Mouse (Mus musculus) ZHBTc4 (cell line): ENCODE measurements around the gene Map6.
A peak's percentile ranks its signal among the peaks of the same experiment; 100 is the strongest.
"Not testable (repeated sequence)": the region's sequence is repeated elsewhere in the genome, so short reads cannot be mapped to it uniquely, and the experiment has no call there.

Experiments used
- DNase-seq: peaks from one replicate; pipeline ENCODE4 v3.0.0-alpha.2; 2011; ENCODE audit warnings: low read depth, low spot score

The Map6 gene

GRCm38 (mm10) chr7:99352526-99353400 is 85.5 kb downstream of the Map6 start, which contains the start of gene Serpinh1:
Serpinh1 (minus strand) TSS chr7:99353239.
- peak; percentile 67 for DNase-seq

DNA sequence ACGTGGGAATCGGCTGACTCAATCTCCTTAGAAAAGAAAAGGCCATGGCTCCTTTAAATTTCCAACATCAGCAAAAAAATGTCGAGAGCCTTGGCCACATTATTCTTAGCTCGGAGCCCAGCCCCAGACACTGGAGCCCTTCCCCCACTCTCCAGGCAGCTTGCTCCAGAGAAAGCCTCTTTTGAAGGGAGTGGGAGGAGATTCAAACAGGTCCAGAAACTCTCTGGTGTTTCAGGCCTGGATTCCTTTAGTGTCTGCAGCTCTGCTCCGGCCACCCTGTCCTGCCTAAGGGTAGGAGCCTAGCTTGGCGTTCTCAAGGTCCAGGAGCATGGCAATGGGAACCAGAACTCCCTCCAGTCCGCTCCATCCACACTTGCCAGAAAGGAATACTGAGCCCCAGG is 88.5 kb downstream of the Map6 start:
- DNase-seq, result peak; percentile 73

DNA sequence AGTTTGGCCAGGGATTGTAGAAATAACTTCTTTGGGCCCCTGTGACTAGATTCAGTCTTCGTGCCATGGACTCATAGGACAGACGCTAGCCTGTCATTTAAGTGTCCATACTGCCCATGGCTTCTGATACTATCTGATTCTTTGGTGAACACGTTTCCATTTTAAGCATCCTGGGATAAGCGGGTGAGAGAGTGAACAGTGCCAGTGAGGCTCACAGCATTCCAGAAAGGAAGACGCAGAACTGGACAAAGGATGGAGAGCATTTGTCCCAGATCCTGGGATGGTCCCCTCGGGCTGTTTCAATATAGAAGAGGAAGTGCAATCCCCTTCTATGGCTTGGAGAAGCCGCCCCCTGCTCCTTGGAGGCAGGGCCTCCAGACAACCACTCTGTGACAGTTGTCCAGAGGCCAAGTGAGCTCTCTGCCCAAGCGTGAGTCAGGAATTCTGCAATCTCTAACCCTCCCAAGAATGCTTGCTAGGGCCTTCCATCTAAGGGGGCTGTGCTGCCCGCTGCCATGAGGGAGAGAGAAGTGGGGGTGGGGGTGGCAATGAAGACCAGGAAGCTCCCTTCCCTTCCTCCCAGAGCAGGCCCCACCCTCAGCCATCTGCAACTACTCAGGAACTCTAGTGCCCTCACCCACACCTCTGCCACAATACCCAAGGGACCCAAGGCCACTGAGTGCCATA is 89.1 kb downstream of the Map6 start:
- no peak for DNase-seq

DNA sequence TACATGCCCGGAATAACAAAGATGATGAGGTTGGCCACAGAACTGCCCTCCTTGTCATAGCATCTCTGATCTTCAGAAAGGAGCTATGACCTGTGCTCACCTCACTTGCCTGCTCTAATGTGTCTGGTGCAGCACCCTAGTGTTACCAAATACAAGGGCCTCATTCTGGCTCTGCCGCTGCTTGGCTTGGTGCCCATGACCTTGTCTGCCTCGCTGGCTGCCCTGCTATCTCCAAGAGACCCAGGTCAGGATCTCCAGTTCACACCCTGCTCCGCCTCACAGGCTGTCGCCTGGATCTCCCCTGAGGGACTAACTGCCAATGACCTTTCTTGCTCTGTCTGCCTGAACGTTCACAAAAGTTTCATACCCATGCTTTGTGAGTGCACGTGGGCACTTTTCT is 90.0 kb downstream of the Map6 start:
- no peak for DNase-seq

DNA sequence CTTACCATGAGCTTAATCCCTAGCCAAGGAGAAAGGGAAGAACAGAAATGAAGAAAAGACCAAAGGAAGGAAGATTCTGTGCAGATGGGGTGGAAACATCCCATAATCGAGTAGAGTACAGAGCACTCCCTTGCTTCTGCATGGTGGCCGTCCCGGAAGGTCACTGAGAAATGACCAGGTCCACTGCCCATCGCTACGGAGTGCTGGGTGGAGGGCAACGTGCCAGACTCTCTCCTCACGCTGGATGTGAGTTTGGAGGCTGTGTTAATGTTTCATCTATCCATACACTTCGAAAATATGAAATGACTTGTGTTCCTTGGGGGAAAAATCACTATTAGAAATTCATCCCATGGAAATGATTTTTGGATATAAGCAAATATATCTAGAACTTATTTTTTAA is 91.1 kb downstream of the Map6 start:
- DNase-seq, result no peak

- peak; percentile 73 for DNase-seq
Observed at GRCm38 (mm10) chr7:99360021-99360802, 93.0 kb downstream of the Map6 start.

DNA sequence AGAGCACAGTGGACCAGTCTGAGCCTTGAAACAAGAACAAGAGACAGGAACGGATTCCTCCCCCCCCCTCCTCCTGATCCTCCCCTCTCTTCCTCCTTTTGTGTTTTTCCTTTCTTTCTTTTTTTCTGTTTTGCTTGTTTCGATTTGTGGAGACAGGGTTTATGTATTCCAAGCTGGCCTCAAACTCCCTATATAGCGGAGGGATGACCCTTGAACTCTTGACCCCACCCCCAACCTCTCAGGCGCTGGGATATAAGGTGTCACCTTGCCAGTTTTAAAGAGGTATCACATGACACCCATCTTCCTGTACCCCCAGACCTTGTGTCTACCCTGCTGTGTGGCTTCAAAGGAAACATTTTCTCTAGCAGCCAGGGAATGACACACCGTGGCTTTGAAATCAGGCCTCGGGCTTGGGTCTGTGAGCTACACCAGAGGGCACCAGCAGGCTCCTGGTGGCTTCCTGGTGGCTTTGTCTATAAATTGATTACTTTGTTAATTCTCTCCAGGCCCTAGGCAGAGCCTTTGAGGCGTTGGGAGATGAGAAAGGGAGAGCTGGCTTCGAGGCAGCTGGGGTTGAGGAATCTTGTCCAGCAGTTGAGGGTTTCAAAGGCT is 93.7 kb downstream of the Map6 start:
- no peak for DNase-seq

- no peak for DNase-seq
Observed at GRCm38 (mm10) chr7:99362137-99362536, 94.9 kb downstream of the Map6 start.

GRCm38 (mm10) chr7:99365069-99365468 is 97.8 kb downstream of the Map6 start:
- peak; percentile 84 for DNase-seq

- DNase-seq, result no peak
Observed at GRCm38 (mm10) chr7:99366716-99367115, 99.5 kb downstream of the Map6 start.

DNA sequence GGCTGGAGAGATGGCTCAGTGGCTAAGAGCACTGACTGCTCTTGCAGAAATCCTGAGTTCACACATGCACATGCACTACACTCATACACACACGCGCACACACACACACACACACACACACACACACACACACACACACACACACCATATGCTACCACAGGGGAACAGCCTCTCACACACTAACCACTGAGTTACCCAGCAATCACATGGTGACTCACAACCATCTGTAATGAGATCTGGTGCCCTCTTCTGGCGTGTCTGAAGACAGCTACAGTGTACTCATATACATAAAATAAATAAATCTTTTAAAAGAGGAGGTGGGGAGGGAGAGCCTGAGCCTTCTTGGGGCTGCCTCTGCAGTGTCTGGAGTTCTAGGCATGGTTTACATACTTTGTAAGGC is 107.1 kb downstream of the Map6 start:
- not testable (repeated sequence) for DNase-seq

DNA sequence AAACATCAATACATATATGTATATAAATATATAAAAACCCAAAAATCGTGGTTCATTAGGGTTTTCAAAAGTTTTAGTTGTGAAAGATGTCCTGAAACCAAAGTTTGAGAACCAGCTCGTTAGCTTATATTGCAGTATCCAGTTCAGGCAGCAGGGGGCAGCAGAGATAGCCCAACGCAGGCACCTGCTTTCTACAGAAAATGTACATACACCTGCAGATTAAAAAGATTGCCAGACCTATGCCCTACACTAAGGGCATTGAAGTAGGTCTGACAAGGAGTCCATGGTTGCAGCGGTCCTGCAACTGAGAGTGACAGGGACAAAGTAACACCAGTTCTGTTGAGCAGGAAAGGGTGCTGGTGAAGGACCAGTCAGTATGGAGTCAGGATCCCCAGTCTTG is 108.2 kb downstream of the Map6 start:
- peak; percentile 67 for DNase-seq

DNA sequence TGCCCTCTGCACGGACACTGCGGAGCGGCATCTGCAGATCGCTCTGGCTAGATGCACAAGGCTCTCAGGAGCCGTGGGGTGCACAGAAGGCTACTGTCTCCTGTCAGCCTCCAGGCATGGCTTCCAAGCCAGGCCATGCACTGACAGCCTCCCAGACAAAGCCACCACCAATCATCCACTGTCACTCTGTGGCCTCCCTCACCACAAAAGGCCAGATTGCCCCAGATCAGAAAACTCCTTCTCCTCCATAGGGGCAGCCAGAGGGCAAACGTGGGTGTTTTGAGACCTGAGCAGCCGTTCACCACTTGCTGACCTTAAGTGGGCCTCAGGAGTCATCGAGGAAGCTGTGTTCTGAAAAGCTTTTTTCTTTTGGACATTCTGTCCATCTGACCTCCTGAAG is 111.6 kb downstream of the Map6 start:
- no peak for DNase-seq

DNA sequence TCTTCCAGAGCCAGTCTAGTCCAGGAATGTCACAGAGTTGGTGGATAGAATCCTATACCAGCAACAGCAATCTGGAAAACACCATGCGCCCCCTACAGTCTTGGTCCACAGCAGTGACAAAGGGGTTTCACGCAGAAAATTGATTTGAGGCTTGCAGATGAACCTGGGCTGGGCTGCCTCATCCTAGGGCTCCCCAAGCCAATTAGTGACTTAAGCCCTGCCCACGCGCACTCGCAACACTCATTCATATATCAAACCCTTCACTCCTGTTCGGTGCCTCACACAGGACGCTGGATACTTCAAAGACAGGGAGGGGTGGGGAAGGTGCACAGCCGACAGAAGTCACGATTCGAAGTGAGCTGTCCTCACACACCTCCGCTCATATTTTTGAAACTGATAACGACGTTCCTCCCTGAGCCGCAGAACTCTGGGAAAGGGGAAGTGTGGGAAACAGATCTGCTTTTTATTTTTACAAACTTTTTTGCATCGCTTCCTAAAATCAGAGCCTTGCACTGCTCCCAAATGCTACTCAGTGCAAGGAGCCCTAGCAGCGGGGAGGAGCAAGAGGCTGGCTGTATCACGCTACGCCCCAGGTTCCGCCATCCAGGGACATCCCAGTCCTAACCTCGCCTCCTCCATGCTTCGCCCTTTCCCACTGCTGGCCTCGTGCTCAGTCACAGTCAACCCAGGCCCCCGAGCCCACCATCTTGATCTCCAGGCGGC is 113.4 kb downstream of the Map6 start:
- peak; percentile 71 for DNase-seq

- peak; percentile 99 for DNase-seq
Observed at GRCm38 (mm10) chr7:99381214-99382087, 114.2 kb downstream of the Map6 start, which contains the start of gene Gdpd5. Gdpd5 (plus strand) TSS chr7:99381414.

DNA sequence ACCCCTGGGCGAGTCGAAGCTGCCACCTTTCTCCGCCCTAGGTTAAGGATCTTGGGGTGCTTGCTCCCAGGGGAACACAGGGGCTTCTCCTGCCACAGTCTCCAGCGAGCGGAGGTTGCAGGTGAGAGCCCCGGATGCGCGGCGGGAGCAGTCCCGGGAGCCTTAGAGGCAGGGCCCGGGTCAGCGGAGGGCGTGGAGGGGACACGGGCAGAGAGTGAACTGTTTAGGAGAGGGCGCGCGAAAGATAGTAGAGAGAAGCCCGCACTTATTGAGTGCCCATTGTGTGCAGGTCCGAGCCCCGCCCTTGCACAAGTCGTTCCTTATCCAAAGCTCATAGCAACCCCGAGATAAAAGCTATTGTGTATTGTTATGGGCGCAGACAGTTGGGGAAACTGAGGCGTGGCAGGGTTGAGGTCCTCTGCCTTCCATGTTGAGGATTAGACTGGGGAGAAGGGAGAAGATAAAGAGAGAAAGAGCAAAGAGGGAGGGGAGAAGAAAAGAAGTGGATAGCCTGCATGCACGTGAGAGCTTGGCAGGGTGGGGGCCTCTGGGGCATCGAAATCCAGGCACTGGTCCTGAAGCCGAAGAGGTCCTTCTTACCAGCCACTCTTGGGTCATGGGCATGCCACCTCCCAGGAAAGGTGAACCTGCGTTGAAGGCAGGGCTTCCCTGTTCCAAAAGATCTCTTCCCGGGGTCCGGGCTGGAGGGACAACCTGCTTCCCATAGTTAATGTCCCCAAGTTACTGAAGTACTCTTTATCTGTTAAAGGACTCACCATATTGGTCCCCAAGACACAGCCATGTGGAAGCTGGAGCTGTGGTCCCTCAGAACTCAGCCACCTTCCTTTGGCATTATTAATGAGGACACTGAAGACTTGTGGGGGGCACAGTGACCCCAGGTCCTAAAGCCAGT is 115.1 kb downstream of the Map6 start:
- DNase-seq, result no peak

DNA sequence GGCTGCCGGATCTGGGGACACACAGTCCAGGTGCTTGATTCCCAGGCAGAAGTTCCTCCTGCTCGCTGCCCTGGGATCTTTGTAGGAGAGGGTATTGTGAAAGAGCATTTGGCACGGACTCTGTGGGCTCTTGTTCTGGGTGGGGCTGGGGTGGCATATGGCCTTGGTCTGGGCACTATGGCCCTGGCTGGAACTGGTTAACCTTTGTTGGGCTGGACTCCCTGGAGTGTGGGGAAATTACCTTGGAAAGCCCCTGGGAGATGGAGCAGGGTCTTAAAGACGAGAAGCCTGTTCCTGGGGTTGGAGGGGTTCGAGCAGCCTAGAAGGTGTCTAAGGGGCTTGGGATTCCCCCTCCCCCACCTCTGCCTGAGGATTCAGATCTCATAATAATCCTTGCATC is 116.0 kb downstream of the Map6 start:
- no peak for DNase-seq

DNA sequence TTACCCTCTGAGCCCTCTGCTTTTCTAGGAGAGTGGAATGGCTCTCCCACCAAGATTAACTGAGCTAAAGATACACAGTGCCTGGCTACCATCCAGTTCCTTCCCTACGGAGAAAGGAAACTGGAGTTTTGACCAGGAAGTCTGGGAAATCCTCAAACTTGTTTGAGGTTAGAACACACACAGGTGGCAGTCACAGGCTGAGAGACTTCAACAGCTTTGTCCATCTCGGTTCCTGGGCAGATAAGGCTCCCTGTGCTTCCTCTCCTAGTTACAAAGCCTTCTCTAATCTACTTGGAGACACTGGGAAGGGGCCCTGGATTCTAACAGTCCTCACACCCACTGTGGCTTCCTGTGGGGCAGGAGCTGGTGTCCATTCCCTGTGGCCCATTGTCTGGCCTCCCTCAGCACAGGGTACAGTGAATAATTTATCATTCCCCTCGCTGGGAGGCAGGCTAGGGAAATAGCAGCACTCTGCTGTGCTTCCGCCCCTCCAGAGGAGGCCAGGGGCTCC is 116.9 kb downstream of the Map6 start:
- no peak for DNase-seq

DNA sequence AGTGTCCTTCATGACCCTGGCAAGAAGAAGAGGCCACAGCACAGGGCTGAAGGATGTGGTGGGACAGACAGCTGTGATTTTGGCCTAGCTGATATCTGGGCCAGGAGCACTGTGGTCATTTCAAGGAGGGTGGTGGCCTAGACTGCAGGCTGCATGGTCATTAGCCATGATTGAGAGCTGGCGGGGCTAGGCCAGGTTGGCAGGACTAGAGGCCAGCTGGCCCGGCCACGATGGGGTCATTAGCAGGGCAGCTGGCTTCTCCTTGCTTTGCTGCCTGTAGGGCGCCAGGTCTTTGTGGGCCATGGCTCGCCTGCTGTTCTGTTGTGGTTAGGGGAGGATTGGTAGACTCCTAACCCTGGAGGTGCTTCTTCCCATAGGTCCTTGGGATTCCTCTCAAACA is 118.8 kb downstream of the Map6 start:
- DNase-seq, result no peak
